Mouse (Mus musculus) hindbrain, embryonic 15.5 days (tissue): ENCODE data around the gene Stk16. TPM values are rescaled to one million over a fixed set of nuclear protein-coding genes. Genes with fewer than 3 reads are reported as not detected.
"Not testable (repeated sequence)": the region's sequence is repeated elsewhere in the genome, so short reads cannot be mapped to it uniquely, and the experiment has no call there.

Experiments used
- ATAC-seq: fragments of 200-750 bp; cut with Nextera tagmentation; 2 replicates; pipeline ENCODE4 v1.8.0; 2017; ENCODE audit warnings: low read depth, moderate number of reproducible peaks, moderate TSS enrichment; ENCODE audit not compliant: low FRiP score
- H3K27ac ChIP-seq: fragments of 300-500 bp; sonication (generic); replicated peaks from 2 replicates; pipeline ENCODE4 v1.5.1; 2015; ENCODE audit warnings: mild to moderate bottlenecking, inconsistent platforms
- H3K27me3 ChIP-seq: fragments of 300-500 bp; sonication (generic); 2 replicates; pipeline ENCODE4 v1.6.1; 2015; ENCODE audit warnings: control low read depth, inconsistent platforms
- H3K36me3 ChIP-seq: fragments of 300-500 bp; sonication (generic); 2 replicates; pipeline ENCODE4 v1.6.1; 2015; ENCODE audit warnings: control low read depth, inconsistent platforms
- H3K4me1 ChIP-seq: fragments of 300-500 bp; sonication (generic); replicated peaks from 2 replicates; pipeline ENCODE4 v1.6.1; 2015; ENCODE audit warnings: control low read depth, inconsistent platforms
- H3K4me2 ChIP-seq: fragments of 300-500 bp; sonication (generic); 2 replicates; pipeline ENCODE4 v1.6.1; 2015; ENCODE audit warnings: moderate library complexity, mild to moderate bottlenecking, inconsistent platforms
- H3K4me3 ChIP-seq: fragments of 300-500 bp; sonication (generic); 2 replicates; pipeline ENCODE4 v1.5.1; 2015; ENCODE audit warnings: mild to moderate bottlenecking, inconsistent platforms
- H3K9ac ChIP-seq: fragments of 300-500 bp; sonication (generic); 2 replicates; pipeline ENCODE4 v1.6.1; 2015; ENCODE audit warnings: inconsistent platforms
- H3K9me3 ChIP-seq: fragments of 300-500 bp; sonication (generic); 2 replicates; pipeline ENCODE4 v1.6.1; 2016; ENCODE audit warnings: control low read depth, inconsistent platforms
- WGBS: fragments of 180-500 bp; shearing (Covaris S2); methylation state at CpG from one replicate; pipeline ENCODE4 v1.1.7; 2015; 5-methylcytosine and 5-hydroxymethylcytosine counted together
- polyA plus RNA-seq: library from polyadenylated mRNA; unstranded; fragments of >200 nt; fragmentation: Nextera tagmentation; extraction: Ambion mirVana; gene quantifications from 2 replicates; pipeline ENCODE4 v1.2.1, GENCODE M21; 2015

Stk16 gene
- polyA plus RNA-seq, 1 experiment from 2014 or later = 147 TPM

DNA sequence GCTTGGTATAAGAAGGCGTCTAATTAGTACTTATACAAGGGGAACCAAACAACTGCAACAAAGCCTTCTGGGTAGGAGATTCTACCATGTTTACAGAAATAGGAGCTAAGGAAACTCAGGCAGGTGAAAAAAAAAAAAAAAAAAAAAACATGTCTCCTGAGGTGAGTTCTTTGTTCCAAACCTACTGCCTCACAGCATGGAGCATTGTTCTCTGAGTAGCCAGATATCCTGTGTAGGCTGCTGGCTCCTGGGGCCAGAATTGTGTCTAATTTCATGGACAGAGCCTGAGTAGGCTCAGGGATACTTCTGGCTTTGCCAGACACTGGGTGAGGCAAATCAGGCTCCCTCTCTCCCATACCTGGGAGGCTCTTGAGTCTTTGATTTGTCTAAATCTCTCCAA is 17.0 kb downstream of the Stk16 start:
- Histone ChIP-seq H3K4me3 (no peak overlapping the region), H3K27ac (no peak overlapping the region), H3K9ac (no peak overlapping the region), H3K4me1 (no peaks in the 10 kb centered on the region), H3K9me3 (no peaks in the 10 kb centered on the region), H3K4me2 (no peak overlapping the region), H3K27me3 (peaks cover 8% of the 10 kb centered on the region), H3K36me3 (no peaks in the 10 kb centered on the region)
- WGBS = 81% methylated on average over 1 of the region's 1 CpGs
- no peak for ATAC-seq

DNA sequence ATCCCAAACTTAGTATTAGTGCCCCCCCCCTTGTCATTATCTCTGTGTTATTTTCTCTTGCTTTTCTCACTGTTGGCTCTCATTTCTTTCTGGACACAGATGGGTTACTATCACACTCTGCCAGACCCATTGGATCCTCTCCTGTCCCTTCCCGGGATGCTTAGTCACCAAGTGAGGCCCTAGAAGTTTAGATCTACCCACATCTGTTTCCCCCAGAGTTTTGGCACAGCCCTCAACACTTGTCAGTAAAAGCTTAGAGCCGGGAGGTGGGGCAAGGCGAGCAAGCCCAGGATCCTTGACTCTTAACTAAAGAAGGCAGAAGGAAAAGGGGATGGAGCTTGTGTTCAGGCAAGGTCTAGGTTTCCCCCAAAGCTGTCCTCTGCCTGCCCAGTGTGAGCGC is 18.5 kb downstream of the Stk16 start:
- no peak overlapping the region for H3K4me3 ChIP-seq
- H3K9ac ChIP-seq = no peak overlapping the region
- no peaks in the 10 kb centered on the region for H3K4me1 ChIP-seq
- H3K27ac ChIP-seq = no peak overlapping the region
- H3K36me3 ChIP-seq = no peaks in the 10 kb centered on the region
- no peaks in the 10 kb centered on the region for H3K9me3 ChIP-seq
- H3K27me3 ChIP-seq = 0 out of 2 replicates have a peak, but pooled peaks cover 3% of the 10 kb centered on the region
- WGBS = 71% methylated on average over 4 of the region's 4 CpGs
- no peak overlapping the region for H3K4me2 ChIP-seq
- no peak for ATAC-seq

DNA sequence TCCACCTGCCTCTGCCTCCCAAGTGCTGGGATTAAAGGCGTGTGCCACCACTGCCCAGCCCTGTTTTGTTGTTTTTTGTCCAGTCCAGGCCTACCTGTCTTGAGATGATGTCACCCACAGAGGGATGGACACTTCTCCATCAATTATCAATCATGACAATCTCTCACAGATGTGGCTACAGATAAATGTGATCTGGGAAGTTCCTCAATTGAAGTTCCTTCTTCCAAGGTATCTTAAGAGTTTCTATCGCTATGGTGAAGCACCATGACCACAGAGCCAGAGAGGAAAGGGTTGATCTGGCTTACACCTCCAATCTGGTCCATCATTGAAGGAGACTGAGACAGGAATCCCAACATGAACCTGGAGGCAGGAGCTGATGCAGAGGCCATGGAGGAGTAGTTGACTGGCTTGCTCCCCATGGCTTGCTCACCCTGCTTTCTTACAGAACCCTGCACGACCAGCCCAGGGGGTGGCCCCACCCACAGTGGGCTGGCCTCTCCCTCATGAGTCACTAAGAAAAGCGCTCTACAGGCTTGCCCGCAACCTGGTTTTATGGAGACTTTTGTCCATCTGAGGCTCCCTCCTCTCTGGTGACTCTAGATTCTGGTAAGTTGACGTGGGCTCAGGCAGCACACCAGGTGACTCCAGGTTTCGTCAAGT is 19.8 kb downstream of the Stk16 start:
- Histone ChIP-seq H3K9ac (no peak overlapping the region), H3K27me3 (0 out of 2 replicates have a peak, but pooled peaks cover 3% of the 10 kb centered on the region), H3K4me3 (no peak overlapping the region), H3K27ac (no peak overlapping the region), H3K4me2 (no peak overlapping the region), H3K4me1 (peaks cover 7% of the 10 kb centered on the region; the same call in 1 of the 2 replicates), H3K36me3 (no peaks in the 10 kb centered on the region), H3K9me3 (no peaks in the 10 kb centered on the region)
- WGBS = 81% methylated on average over 7 of the region's 7 CpGs
- no peak for ATAC-seq

DNA sequence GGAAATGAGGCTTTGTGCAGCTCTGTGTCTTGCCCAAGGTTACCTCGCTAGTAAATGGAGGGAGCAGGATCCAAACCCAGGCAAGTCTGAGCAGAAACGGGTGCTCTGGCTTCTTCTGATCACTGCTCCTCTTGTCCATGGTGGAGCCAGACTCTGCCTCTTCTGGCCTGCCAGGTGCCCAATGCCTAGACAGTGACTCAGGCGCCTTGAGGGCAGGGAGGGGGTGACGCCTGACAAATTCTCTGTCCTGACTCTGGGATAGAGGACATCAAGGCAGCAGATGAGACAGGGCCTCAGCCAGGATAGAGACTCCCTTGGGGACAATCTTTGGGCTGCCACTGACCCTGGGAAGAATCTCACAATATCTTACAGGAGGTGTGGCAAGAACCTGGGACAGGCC is 20.6 kb downstream of the Stk16 start:
- no peak for ATAC-seq
- H3K27ac ChIP-seq = no peak overlapping the region
- H3K4me3 ChIP-seq = no peak overlapping the region
- no peaks in the 10 kb centered on the region for H3K36me3 ChIP-seq
- 87% methylated on average over 4 of the region's 4 CpGs for WGBS
- H3K9me3 ChIP-seq = no peaks in the 10 kb centered on the region
- H3K9ac ChIP-seq = no peak overlapping the region
- no peak overlapping the region for H3K4me2 ChIP-seq
- H3K27me3 ChIP-seq = 0 out of 2 replicates have a peak, but pooled peaks cover 3% of the 10 kb centered on the region
- peaks cover 10% of the 10 kb centered on the region; the same call in 1 of the 2 replicates for H3K4me1 ChIP-seq

DNA sequence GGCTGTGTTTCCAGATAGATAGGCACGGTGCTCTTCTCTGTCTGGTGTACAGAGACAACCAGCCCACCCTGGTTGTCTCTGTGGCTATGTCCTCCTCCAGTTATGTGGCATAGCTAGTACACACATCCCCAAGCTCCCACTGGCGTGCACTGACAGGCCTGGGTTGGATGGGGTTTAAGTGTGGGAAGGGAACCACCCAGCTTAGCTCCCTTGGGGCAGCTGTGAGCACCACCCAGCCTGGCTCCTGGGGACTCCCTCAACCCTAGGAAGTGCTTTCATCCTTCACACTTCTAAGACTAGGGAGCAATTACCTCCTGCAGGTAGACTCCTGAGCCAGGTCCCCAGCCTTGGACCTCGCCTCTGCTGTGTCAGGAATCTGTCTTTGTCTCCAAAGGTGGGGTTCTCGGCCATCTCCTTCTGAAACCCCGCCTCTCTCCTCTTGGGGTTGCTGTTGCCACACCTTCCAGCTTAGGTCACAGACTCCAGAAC is 21.1 kb downstream of the Stk16 start, which contains the start of gene A630095N17Rik:
Gene A630095N17Rik, minus strand, starts transcription at position 439 of the 489 bp plus-strand sequence.
- no peak within 1 kb of the TSS for H3K27ac ChIP-seq
- no peaks in the 10 kb centered on the region for H3K9me3 ChIP-seq
- H3K36me3 ChIP-seq = no peaks in the 10 kb centered on the region
- peaks cover 11% of the 10 kb centered on the region; the same call in 1 of the 2 replicates for H3K4me1 ChIP-seq
- H3K9ac ChIP-seq = no peak within 1 kb of the TSS
- ATAC-seq = no peak
- H3K4me3 ChIP-seq = no peak within 1 kb of the TSS
- WGBS = 83% methylated on average over 5 of the region's 5 CpGs
- H3K27me3 ChIP-seq = 0 out of 2 replicates have a peak, but pooled peaks cover 3% of the 10 kb centered on the region
- H3K4me2 ChIP-seq = no peak within 1 kb of the TSS

- H3K36me3 ChIP-seq, H3K4me3 ChIP-seq, H3K4me2 ChIP-seq, H3K27me3 ChIP-seq, H3K9ac ChIP-seq, H3K9me3 ChIP-seq, H3K27ac ChIP-seq, ATAC-seq: not testable (repeated sequence)
- whole genome bisulfite sequencing = 70% methylated on average over 4 of the region's 4 CpGs
- H3K4me1 ChIP-seq = peaks cover 19% of the 10 kb centered on the region
Observed at GRCm38 (mm10) chr1:75232489-75232888, 21.9 kb downstream of the Stk16 start.

GRCm38 (mm10) chr1:75234606-75235005 is 24.0 kb downstream of the Stk16 start:
- Histone ChIP-seq H3K27me3 (no peaks in the 10 kb centered on the region), H3K27ac (no peak overlapping the region), H3K4me1 (peaks cover 20% of the 10 kb centered on the region), H3K4me3 (no peak overlapping the region), H3K9me3 (no peaks in the 10 kb centered on the region), H3K36me3 (peaks cover 2% of the 10 kb centered on the region; the same call in 1 of the 2 replicates), H3K4me2 (peak overlapping the region; percentile 8; the same call in 1 of the 2 replicates), H3K9ac (no peak overlapping the region)
- WGBS = 2% methylated on average over 8 of the region's 8 CpGs
- peak; percentile 51; the same call in 1 of the 2 replicates for ATAC-seq

GRCm38 (mm10) chr1:75236117-75237050 is 25.7 kb downstream of the Stk16 start, which contains the start of gene Dnajb2:
Dnajb2 (plus strand) TSS chr1:75236406.
- Histone ChIP-seq H3K36me3 (peaks cover 10% of the 10 kb centered on the region; the same call in 1 of the 2 replicates), H3K4me2 (peak within 1 kb of the TSS; percentile 92), H3K4me1 (peaks cover 20% of the 10 kb centered on the region), H3K27me3 (no peaks in the 10 kb centered on the region), H3K9me3 (no peaks in the 10 kb centered on the region), H3K9ac (peak within 1 kb of the TSS; percentile 88), H3K27ac (peak within 1 kb of the TSS; percentile 91), H3K4me3 (peak within 1 kb of the TSS; percentile 81)
- WGBS = under 1% methylated on average over 62 of the region's 64 CpGs
- ATAC-seq = peak; percentile 90

DNA sequence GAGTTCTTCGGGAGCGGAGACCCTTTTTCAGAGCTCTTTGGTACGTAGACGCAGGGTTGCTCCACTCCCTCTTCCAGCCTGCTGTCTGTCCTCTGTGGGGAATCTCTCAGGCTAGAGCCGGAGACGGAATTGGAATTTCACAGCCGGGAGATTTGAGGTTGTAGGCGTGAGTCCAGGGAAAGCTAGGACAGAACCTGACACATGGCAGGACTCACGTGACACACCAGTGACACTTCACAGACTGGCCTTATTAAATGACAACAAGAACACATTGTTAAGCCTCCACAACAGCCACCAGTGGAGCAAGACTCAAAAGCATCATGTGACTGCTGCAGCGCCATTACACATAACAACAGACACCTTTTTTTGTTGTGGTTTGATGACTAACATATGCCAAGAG is 29.0 kb downstream of the Stk16 start:
- H3K36me3 ChIP-seq = peaks cover 21% of the 10 kb centered on the region
- no peak overlapping the region for H3K4me3 ChIP-seq
- no peaks in the 10 kb centered on the region for H3K27me3 ChIP-seq
- no peaks in the 10 kb centered on the region for H3K9me3 ChIP-seq
- H3K9ac ChIP-seq = no peak overlapping the region
- WGBS = 81% methylated on average over 10 of the region's 10 CpGs
- H3K4me1 ChIP-seq = peaks cover 18% of the 10 kb centered on the region
- no peak overlapping the region for H3K27ac ChIP-seq
- ATAC-seq = no peak
- no peak overlapping the region for H3K4me2 ChIP-seq

- ATAC-seq = no peak
Observed at GRCm38 (mm10) chr1:75243411-75243810, 32.8 kb downstream of the Stk16 start.

GRCm38 (mm10) chr1:75244175-75244826 is 33.7 kb downstream of the Stk16 start:
- 88% methylated on average over 12 of the region's 12 CpGs for WGBS
- Histone ChIP-seq H3K4me1 (no peaks in the 10 kb centered on the region; the same call in 1 of the 2 replicates), H3K27ac (no peak overlapping the region), H3K27me3 (no peaks in the 10 kb centered on the region), H3K9ac (no peak overlapping the region), H3K4me2 (no peak overlapping the region), H3K9me3 (no peaks in the 10 kb centered on the region), H3K4me3 (no peak overlapping the region), H3K36me3 (peaks cover 21% of the 10 kb centered on the region)
- 0 out of 2 replicates have a peak, but pooled peaks have one; percentile 31 for ATAC-seq

More at GRCm38 (mm10) chr1:75243411-75243810, 32.8 kb downstream of the Stk16 start:
- Histone ChIP-seq H3K36me3 (peaks cover 21% of the 10 kb centered on the region), H3K27me3 (no peaks in the 10 kb centered on the region), H3K9ac (no peak overlapping the region), H3K4me1 (no peaks in the 10 kb centered on the region; the same call in 1 of the 2 replicates), H3K9me3 (no peaks in the 10 kb centered on the region), H3K4me2 (no peak overlapping the region), H3K4me3 (no peak overlapping the region), H3K27ac (no peak overlapping the region)
- WGBS = 90% methylated on average over 14 of the region's 14 CpGs
